Mouse (Mus musculus): ENCODE measurements around the gene Mindy4.

- TF ChIP-seq CTCF (IDR thresholded peaks at IDR 0.05; ENCODE audit: borderline replicate concordance, insufficient read depth, low read depth, low read length) (no peak), POLR2A (IDR thresholded peaks at IDR 0.05; ENCODE audit: borderline replicate concordance, insufficient read depth, low read length) (no peak)
Measured at GRCm38 (mm10) chr6:55355575-55355974, 152.4 kb downstream of the Mindy4 start.
